Mouse (Mus musculus) ES-Bruce4 (cell line): Measurements from ENCODE around the gene Gm28048. TPM values are rescaled to one million over a fixed set of nuclear protein-coding genes. Genes with fewer than 3 reads are reported as not detected.

Experiments
- H3K27ac ChIP-seq: 2 replicates; pipeline ENCODE4 v1.5.1; 2012; ENCODE audit warnings: low read length, inconsistent platforms; ENCODE audit not compliant: insufficient read depth
- H3K27me3 ChIP-seq: 2 replicates; pipeline ENCODE4 v1.6.1; 2012; ENCODE audit warnings: mild to moderate bottlenecking, low read length, inconsistent platforms; ENCODE audit not compliant: control insufficient read depth, poor library complexity, insufficient read depth, severe bottlenecking
- H3K36me3 ChIP-seq: 2 replicates; pipeline ENCODE4 v1.6.1; 2012; ENCODE audit warnings: inconsistent platforms, mild to moderate bottlenecking, low read length, moderate library complexity; ENCODE audit not compliant: control insufficient read depth, poor library complexity, insufficient read depth, severe bottlenecking
- H3K4me1 ChIP-seq: one replicate; pipeline ENCODE4 v1.8.1; 2011; ENCODE audit warnings: low read length; ENCODE audit not compliant: control insufficient read depth, insufficient read depth
- H3K4me3 ChIP-seq: 2 replicates; pipeline ENCODE4 v1.5.1; 2011; ENCODE audit warnings: low read depth, mild to moderate bottlenecking, low read length
- H3K9ac ChIP-seq: 2 replicates; pipeline ENCODE4 v1.6.1; 2012; ENCODE audit warnings: low read depth, mild to moderate bottlenecking, inconsistent platforms; ENCODE audit not compliant: poor library complexity, severe bottlenecking
- H3K9me3 ChIP-seq: replicated peaks from 2 replicates; pipeline ENCODE4 v1.6.1; 2012; ENCODE audit warnings: mild to moderate bottlenecking, low read length, inconsistent platforms; ENCODE audit not compliant: control insufficient read depth, poor library complexity, insufficient read depth, severe bottlenecking
- CTCF ChIP-seq: IDR thresholded peaks from one replicate; pipeline ENCODE4 v1.8.1; 2011; ENCODE audit warnings: low read depth, low read length
- EP300 ChIP-seq: IDR thresholded peaks from 2 replicates; pipeline ENCODE4 v1.6.1; 2011; ENCODE audit warnings: low read depth, low read length; ENCODE audit not compliant: insufficient read depth
- POLR2A ChIP-seq: IDR thresholded peaks from one replicate; pipeline ENCODE4 v1.8.1; 2011; ENCODE audit warnings: low read length; ENCODE audit not compliant: insufficient read depth
- polyA plus RNA-seq: library from polyadenylated mRNA; stranded (reverse); fragments of >200 nt; gene quantifications from 2 replicates; pipeline ENCODE4 v1.2.4, GENCODE M21; 2011; ENCODE audit warnings: low read depth; ENCODE audit not compliant: missing spikeins, insufficient read depth, insufficient read length

The Gm28048 gene
- polyA plus RNA-seq, 1 experiment, result 33.6 TPM

DNA sequence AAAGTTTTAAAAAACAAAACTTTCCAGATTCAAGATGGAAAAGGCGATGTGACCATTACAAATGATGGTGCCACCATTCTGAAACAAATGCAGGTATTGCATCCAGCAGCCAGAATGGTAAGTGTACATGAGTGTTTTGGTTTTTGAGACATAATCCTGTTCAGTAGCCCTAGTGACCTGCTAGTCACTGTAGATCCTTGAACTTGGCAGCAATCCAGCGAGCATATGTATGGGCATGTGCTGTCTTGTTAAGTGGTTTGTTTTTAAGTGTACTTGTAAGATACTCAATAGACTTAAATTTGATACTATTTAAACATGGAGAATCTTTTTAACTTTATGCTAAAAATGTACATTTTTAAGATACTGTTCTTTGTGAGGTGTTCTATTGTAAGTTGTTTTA, 12.4 kb upstream of the Gm28048 start:
- H3K27ac ChIP-seq, result peak overlapping the region; percentile 63
- H3K36me3 ChIP-seq, result peaks cover 68% of the 10 kb centered on the region
- H3K9ac ChIP-seq, result 0 out of 2 replicates have a peak overlapping the region, but pooled peaks have one; percentile 35
- H3K9me3 ChIP-seq, result no peaks in the 10 kb centered on the region
- H3K4me1 ChIP-seq, result peaks cover 2% of the 10 kb centered on the region
- no peaks in the 10 kb centered on the region for H3K27me3 ChIP-seq
- no peak overlapping the region for H3K4me3 ChIP-seq
- no peak for TF ChIP-seq CTCF
- no peak for TF ChIP-seq EP300
- no peak for TF ChIP-seq POLR2A

DNA sequence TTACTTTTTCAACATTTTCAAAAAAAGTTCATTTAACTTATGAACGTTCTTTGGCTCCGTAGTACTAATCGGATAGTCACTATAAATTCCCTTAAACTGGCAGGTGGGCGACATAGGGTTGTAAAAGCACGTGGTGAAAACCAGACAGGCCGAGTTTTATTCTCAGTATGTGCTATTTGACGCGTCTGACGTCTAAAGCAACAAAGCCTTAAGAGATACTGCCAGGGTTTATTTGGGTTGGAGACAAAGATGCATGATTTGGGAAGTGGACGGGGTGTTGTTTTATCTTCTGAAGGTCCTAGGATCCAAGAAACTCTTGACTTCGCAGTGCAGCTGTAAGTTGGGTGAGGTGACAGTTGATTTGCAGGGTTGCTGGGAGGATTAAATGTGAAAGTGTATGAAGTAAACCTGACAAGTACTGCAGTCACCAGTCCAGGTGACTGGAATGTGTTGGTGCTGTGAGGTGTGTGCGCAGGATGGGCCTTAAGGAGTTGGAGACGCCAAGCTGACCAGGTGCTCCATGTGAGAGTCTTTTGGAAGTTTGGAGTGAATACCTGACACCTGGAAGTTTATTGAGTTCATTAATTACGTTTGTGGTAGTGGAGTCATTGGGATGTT, 9.4 kb upstream of the Gm28048 start:
- Histone ChIP-seq H3K27me3 (no peaks in the 10 kb centered on the region), H3K4me3 (peak overlapping the region; percentile 86), H3K36me3 (peaks cover 43% of the 10 kb centered on the region), H3K4me1 (peaks cover 2% of the 10 kb centered on the region), H3K9me3 (no peaks in the 10 kb centered on the region), H3K9ac (peak overlapping the region; percentile 93), H3K27ac (peak overlapping the region; percentile 6; the same call in 1 of the 2 replicates)
- TF ChIP-seq CTCF (no peak), EP300 (no peak), POLR2A (no peak)

DNA sequence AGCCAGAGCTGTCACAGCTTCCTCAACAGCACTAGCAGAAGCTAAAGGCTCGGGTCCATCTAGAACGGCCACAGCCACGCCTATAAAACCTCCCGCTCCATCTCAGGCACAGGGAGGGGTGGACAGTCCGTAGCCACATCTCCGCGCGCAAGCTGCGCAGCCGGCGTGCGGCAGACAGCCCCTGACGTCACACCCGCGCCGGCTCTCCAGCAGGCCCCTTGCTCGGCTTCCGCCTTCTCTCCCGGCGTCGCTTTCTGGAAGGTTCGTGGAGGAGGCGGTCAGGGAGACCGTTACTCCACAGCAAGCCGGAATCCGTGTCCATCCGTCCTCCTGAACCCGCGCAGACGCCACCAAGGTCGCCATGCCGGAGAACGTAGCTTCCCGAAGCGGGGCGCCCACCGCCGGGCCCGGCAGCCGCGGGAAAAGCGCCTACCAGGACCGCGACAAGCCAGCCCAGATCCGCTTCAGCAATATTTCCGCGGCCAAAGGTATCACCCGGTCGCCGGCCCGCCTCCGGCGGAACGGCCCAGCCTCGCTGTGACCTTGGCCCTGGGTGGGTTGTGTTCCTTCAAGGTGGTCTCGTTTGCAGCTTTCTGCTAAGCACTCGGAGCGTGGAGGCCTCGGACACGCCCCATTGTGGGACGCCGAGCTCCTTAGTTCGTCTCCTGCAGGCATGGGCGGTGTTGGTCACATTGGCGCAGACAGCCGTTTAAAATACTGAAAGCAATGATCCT, 8.7 kb upstream of the Gm28048 start, which contains the start of gene Cct4:
Cct4 (plus strand) TSS at position 127 of the 734 bp plus-strand sequence.
- Histone ChIP-seq H3K27ac (peak within 1 kb of the TSS; percentile 55), H3K9me3 (no peaks in the 10 kb centered on the region), H3K27me3 (no peaks in the 10 kb centered on the region), H3K4me3 (peak within 1 kb of the TSS; percentile 86), H3K36me3 (peaks cover 36% of the 10 kb centered on the region), H3K9ac (peak within 1 kb of the TSS; percentile 93), H3K4me1 (peaks cover 2% of the 10 kb centered on the region)
- TF ChIP-seq CTCF, result no peak
- no peak for TF ChIP-seq EP300
- peak; percentile 40 for TF ChIP-seq POLR2A

DNA sequence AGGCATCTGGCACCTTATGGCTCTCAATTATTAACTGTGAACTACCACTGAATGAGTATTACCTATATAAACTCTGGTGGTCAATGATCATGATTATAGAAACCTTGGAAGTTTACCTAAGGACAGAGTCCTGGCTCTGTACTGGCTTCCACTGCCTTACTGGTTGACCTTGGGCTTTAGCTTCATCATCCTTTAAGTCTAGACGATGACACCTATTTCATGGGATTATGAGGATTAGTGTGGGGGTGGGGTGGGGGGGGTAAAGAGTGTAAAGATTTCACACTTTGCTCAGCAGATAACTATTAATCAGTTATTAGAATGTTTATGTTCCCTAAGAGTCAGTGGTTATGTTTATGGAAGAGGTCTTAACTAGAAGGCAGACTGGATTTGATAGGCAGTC, 7.9 kb upstream of the Gm28048 start:
- Histone ChIP-seq H3K36me3 (peaks cover 30% of the 10 kb centered on the region), H3K4me3 (no peak overlapping the region), H3K9me3 (no peaks in the 10 kb centered on the region), H3K27me3 (no peaks in the 10 kb centered on the region), H3K4me1 (peaks cover 2% of the 10 kb centered on the region), H3K27ac (no peak overlapping the region), H3K9ac (peak overlapping the region; percentile 93)
- TF ChIP-seq CTCF, result no peak
- TF ChIP-seq POLR2A, result no peak
- no peak for TF ChIP-seq EP300

DNA sequence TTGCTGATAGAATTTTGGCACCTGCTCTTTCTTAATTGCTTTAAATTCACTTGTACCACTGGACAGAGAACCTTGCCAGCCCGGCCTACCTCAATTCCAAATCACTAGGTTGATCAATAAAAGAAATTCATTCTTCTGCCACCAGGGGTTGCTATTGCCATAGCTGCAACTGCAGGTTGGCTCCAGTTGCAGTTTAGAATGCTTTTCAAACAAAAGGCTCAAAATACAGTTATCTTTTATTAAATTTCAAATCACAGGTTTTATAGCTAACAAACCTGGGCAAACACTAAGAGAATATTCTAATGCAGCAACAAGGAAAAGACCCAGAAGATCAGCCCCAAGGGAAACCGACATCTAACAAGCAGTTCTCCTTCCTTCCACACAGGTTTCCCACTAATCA, 5.5 kb upstream of the Gm28048 start:
- no peak overlapping the region for H3K27ac ChIP-seq
- no peaks in the 10 kb centered on the region for H3K27me3 ChIP-seq
- no peaks in the 10 kb centered on the region for H3K9me3 ChIP-seq
- no peaks in the 10 kb centered on the region for H3K4me1 ChIP-seq
- H3K4me3 ChIP-seq, result no peak overlapping the region
- H3K36me3 ChIP-seq, result peaks cover 6% of the 10 kb centered on the region
- TF ChIP-seq EP300 (no peak), CTCF (peak; percentile 42)
- H3K9ac ChIP-seq, result no peak overlapping the region

DNA sequence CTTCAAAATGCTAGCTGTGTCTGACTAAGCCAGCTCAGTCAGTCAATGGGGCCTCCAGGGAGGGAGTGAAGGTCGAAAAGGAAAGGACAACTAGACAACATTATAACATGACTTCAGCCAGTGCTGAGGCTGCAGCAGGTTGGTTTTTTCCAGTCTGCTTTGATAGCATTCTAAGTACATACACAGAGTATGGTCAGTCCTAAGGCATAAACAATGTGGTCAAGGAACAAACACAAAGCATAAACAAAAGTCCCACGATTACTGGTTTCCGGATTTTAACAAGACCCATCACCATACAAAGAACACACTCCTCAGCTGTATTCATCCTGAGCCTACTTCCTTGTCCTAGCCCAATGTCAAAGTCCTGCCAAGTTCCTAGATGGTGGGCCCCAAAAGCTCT, 3.6 kb upstream of the Gm28048 start:
- Histone ChIP-seq H3K9me3 (no peaks in the 10 kb centered on the region), H3K4me1 (no peaks in the 10 kb centered on the region), H3K27me3 (no peaks in the 10 kb centered on the region), H3K36me3 (no peaks in the 10 kb centered on the region), H3K4me3 (no peak overlapping the region), H3K9ac (peak overlapping the region; percentile 45; the same call in 1 of the 2 replicates), H3K27ac (no peak overlapping the region)
- TF ChIP-seq CTCF, result no peak
- no peak for TF ChIP-seq POLR2A
- no peak for TF ChIP-seq EP300
